Mouse (Mus musculus) mouse embryonic stem cell (cell line): ENCODE data around the gene Vmn1r159.
"Not testable (repeated sequence)": the region's sequence is repeated elsewhere in the genome, so short reads cannot be mapped to it uniquely, and the experiment has no call there.

Experiments used
- in situ Hi-C, 2 experiments: fragments of 300-500 bp; cut with MboI; formaldehyde crosslinking; loops; 1 replicate in 1 of 2; 3 replicates in 1 of 2; pipeline ENCODE4 v1.14.3; 2019 to 2020; ENCODE audit warnings: low sequenced_read_pairs in 2 of 2, low pct_unique_long_range_greater_than_20kb in 1 of 2, mixed read lengths in 1 of 2; ENCODE audit not compliant: unreplicated experiment in 1 of 2

Vmn1r159 gene

GRCm38 (mm10) chr7:22843505-22843904, at the start of gene Vmn1r159:
TSS of gene Vmn1r159 (minus strand) at chr7:22843605.
- in situ Hi-C loops = not testable (repeated sequence)

DNA sequence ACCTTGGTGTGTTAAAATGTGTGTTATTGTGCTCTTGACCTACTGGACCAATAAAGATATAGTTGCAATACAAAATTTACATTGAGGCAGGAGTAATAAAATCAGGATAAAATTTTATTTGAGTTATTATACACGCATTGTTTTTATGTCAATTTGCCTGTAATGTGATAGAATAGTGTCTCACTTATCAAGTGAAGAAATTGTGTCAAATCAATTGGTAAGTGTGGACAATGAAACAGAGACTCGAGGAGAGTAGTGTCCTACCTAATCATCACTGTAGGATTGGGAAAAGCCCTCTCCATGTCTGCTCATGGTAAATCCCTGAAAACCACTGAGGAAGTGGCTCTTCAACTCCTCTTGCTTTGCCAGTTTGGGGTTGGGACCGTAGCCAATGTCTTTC, 27.5 kb upstream of the Vmn1r159 start, which contains the start of gene Vmn1r160:
TSS of gene Vmn1r160 (plus strand) at position 301 of the 400 bp plus-strand sequence.
- in situ Hi-C loops = not testable (repeated sequence)
